Mouse (Mus musculus) left cerebral cortex, postnatal 25 days (tissue): ENCODE measurements at regions not wholly inside any gene's neighbourhood (a gene's known extent, or its start where the extent isn't known, plus 50 kb on each side); places are given as distances from the start of the nearest gene placed in this dataset.
A peak's percentile ranks its signal among the peaks of the same experiment; 100 is the strongest.

Experiments used
- DNase-seq, 2 experiments: peaks; one replicate each; pipeline ENCODE4 v3.0.0; 2022; ENCODE audit warnings: low spot score in 2 of 2, mixed read lengths in 1 of 2
- intact Hi-C: fragments of 180-260 bp; cut with DNase I; formaldehyde crosslinking; loops from one replicate; pipeline ENCODE4 v1.15.1; 2025

GRCm38 (mm10) chr3:120786659-120787058, 384.8 kb downstream of the Rwdd3 start:
- DNase-seq, result peak; percentile 67 to 72
- intact Hi-C loops, result loop anchor here (10.0 kb wide), 1 partner anchor 308 kb away; no protein-coding TSS in a partner anchor

GRCm38 (mm10) chr3:120781486-120781885, 390.0 kb downstream of the Rwdd3 start:
- no peak for DNase-seq
- intact Hi-C loops, result loop anchor here (10.0 kb wide), 1 partner anchor 313 kb away; no protein-coding TSS in a partner anchor

- intact Hi-C loops, result no loop called here
- DNase-seq, result no peak
Measured at GRCm38 (mm10) chr3:120779091-120779490, 392.4 kb downstream of the Rwdd3 start.

GRCm38 (mm10) chr3:120774951-120775350, 396.5 kb downstream of the Rwdd3 start:
- DNase-seq, result no peak
- intact Hi-C loops, result no loop called here

GRCm38 (mm10) chr3:120761681-120762080, 409.8 kb downstream of the Rwdd3 start:
- DNase-seq, result peak in 1 of 2 experiments; percentile 14
- intact Hi-C loops, result no loop called here

GRCm38 (mm10) chr3:120761223-120761622, 410.3 kb downstream of the Rwdd3 start:
- intact Hi-C loops, result no loop called here
- no peak for DNase-seq

GRCm38 (mm10) chr3:120748513-120748912, 423.0 kb downstream of the Rwdd3 start:
- DNase-seq, result no peak
- intact Hi-C loops, result no loop called here

GRCm38 (mm10) chr3:120747678-120748077, 423.8 kb downstream of the Rwdd3 start:
- DNase-seq, result no peak

GRCm38 (mm10) chr3:120733332-120733731, 438.2 kb downstream of the Rwdd3 start:
- intact Hi-C loops, result loop anchor here (5.0 kb wide), 1 partner anchor 154 kb away; no protein-coding TSS in a partner anchor
- no peak for DNase-seq

More at GRCm38 (mm10) chr3:120747678-120748077, 423.8 kb downstream of the Rwdd3 start:
- intact Hi-C loops, result no loop called here

- intact Hi-C loops, result loop anchor here (5.0 kb wide), 1 partner anchor 155 kb away; no protein-coding TSS in a partner anchor
- DNase-seq, result no peak
Measured at GRCm38 (mm10) chr3:120732391-120732790, 439.1 kb downstream of the Rwdd3 start.

- intact Hi-C loops, result loop anchor here (5.0 kb wide), 1 partner anchor 156 kb away; no protein-coding TSS in a partner anchor
- DNase-seq, result peak; percentile 29 to 37
Measured at GRCm38 (mm10) chr3:120731287-120731686, 440.2 kb downstream of the Rwdd3 start.

GRCm38 (mm10) chr3:120730225-120730624, 441.3 kb downstream of the Rwdd3 start:
- DNase-seq, result no peak
- intact Hi-C loops, result loop anchor here (5.0 kb wide), 1 partner anchor 157 kb away; no protein-coding TSS in a partner anchor

GRCm38 (mm10) chr3:120729671-120730070, 441.8 kb downstream of the Rwdd3 start:
- DNase-seq, result peak; percentile 60 to 84
- intact Hi-C loops, result loop anchor here (5.0 kb wide), 1 partner anchor 158 kb away; no protein-coding TSS in a partner anchor

GRCm38 (mm10) chr3:120685227-120685626, 486.3 kb downstream of the Rwdd3 start:
- intact Hi-C loops, result no loop called here
- DNase-seq, result no peak

GRCm38 (mm10) chr3:120675906-120676305, 495.6 kb downstream of the Rwdd3 start:
- no peak for DNase-seq
- intact Hi-C loops, result no loop called here

- DNase-seq, result no peak
- intact Hi-C loops, result no loop called here
Measured at GRCm38 (mm10) chr3:120668654-120669053, 502.8 kb downstream of the Rwdd3 start.

- intact Hi-C loops, result no loop called here
- peak; percentile 17 to 67 for DNase-seq
Measured at GRCm38 (mm10) chr3:120662521-120662920, 509.0 kb downstream of the Rwdd3 start.

GRCm38 (mm10) chr3:120660776-120661175, 510.7 kb downstream of the Rwdd3 start:
- intact Hi-C loops, result no loop called here
- no peak for DNase-seq

GRCm38 (mm10) chr3:120649047-120649868, 522.2 kb downstream of the Rwdd3 start:
- intact Hi-C loops, result no loop called here
- no peak for DNase-seq

GRCm38 (mm10) chr3:120648391-120648790, 523.1 kb downstream of the Rwdd3 start:
- intact Hi-C loops, result no loop called here
- DNase-seq, result peak; percentile 7 to 56
